Mouse (Mus musculus) layer of hippocampus, adult 18-20 months (tissue): ENCODE measurements around the gene Dpp6. TPM values are rescaled to one million over a fixed set of nuclear protein-coding genes. Genes with fewer than 3 reads are reported as not detected.

Experiments used
- DNase-seq, 2 experiments: peaks; one replicate each; pipeline ENCODE4 v3.0.0; 2022; ENCODE audit warnings: low spot score in 2 of 2
- total RNA-seq, 2 experiments: library from RNA; stranded (reverse); gene quantifications; 2 replicates each; pipeline ENCODE4 v1.2.3; 2021

The Dpp6 gene
- total RNA-seq, 2 experiments from 2014 or later, result 247 to 253 TPM

- no peak for DNase-seq
Observed at GRCm38 (mm10) chr5:27191242-27191969, 374.4 kb downstream of the Dpp6 start.

- DNase-seq, result no peak
Observed at GRCm38 (mm10) chr5:27194157-27194556, 377.2 kb downstream of the Dpp6 start.

GRCm38 (mm10) chr5:27194975-27195374, 378.0 kb downstream of the Dpp6 start:
- no peak for DNase-seq

GRCm38 (mm10) chr5:27200581-27201341, 383.8 kb downstream of the Dpp6 start:
- DNase-seq, result peak; percentile 14 to 53

GRCm38 (mm10) chr5:27203131-27203530, 386.1 kb downstream of the Dpp6 start:
- DNase-seq, result peak; percentile 34 to 62

- peak in 1 of 2 experiments; percentile 63 for DNase-seq
Observed at GRCm38 (mm10) chr5:27204721-27205120, 387.7 kb downstream of the Dpp6 start.

GRCm38 (mm10) chr5:27205754-27206153, 388.8 kb downstream of the Dpp6 start:
- no peak for DNase-seq

GRCm38 (mm10) chr5:27206213-27206612, 389.2 kb downstream of the Dpp6 start:
- no peak for DNase-seq

GRCm38 (mm10) chr5:27220116-27220515, 403.1 kb downstream of the Dpp6 start:
- DNase-seq, result no peak

GRCm38 (mm10) chr5:27242078-27242477, 425.1 kb downstream of the Dpp6 start:
- no peak for DNase-seq

- no peak for DNase-seq
Observed at GRCm38 (mm10) chr5:27243226-27243625, 426.2 kb downstream of the Dpp6 start.

- no peak for DNase-seq
Observed at GRCm38 (mm10) chr5:27247793-27248192, 430.8 kb downstream of the Dpp6 start.

GRCm38 (mm10) chr5:27248685-27249084, 431.7 kb downstream of the Dpp6 start:
- no peak for DNase-seq

GRCm38 (mm10) chr5:27249951-27250350, 432.9 kb downstream of the Dpp6 start:
- DNase-seq, result no peak

- DNase-seq, result no peak
Observed at GRCm38 (mm10) chr5:27250906-27251305, 433.9 kb downstream of the Dpp6 start.

GRCm38 (mm10) chr5:27251361-27251760, 434.4 kb downstream of the Dpp6 start:
- no peak for DNase-seq

- DNase-seq, result no peak
Observed at GRCm38 (mm10) chr5:27255247-27255646, 438.2 kb downstream of the Dpp6 start.

- DNase-seq, result no peak
Observed at GRCm38 (mm10) chr5:27258636-27259035, 441.6 kb downstream of the Dpp6 start.

- peak; percentile 89 for DNase-seq
Observed at GRCm38 (mm10) chr5:27261746-27262727, 445.0 kb downstream of the Dpp6 start.

GRCm38 (mm10) chr5:27262751-27263150, 445.7 kb downstream of the Dpp6 start:
- peak in 1 of 2 experiments; percentile 34 for DNase-seq

- DNase-seq, result no peak
Observed at GRCm38 (mm10) chr5:27265281-27265680, 448.3 kb downstream of the Dpp6 start.
